Mouse (Mus musculus): ENCODE results near the gene Apof.

- no peak for TF ChIP-seq CTCF (IDR thresholded peaks at IDR 0.05; ENCODE audit: insufficient read depth, low read length)
- no peak for TF ChIP-seq POLR2A (IDR thresholded peaks at IDR 0.05; ENCODE audit: borderline replicate concordance, extremely low read depth, low read depth, low read length)
Measured at GRCm38 (mm10) chr10:128280943-128281342, 12.5 kb downstream of the Apof start.

Measured in lung, adult 2 months (tissue).